Mouse (Mus musculus) embryonic facial prominence, embryonic 11.5 days (tissue): ENCODE data around the gene Ndufaf2. TPM values are rescaled to one million over a fixed set of nuclear protein-coding genes. Genes with fewer than 3 reads are reported as not detected.

Source experiments
- ATAC-seq: fragments of 200-750 bp; cut with Nextera tagmentation; replicated peaks from 2 replicates; pipeline ENCODE4 v1.8.0; 2017; ENCODE audit warnings: low read depth; ENCODE audit not compliant: insufficient number of reproducible peaks, low FRiP score, low TSS enrichment
- DNase-seq: peaks from one replicate; pipeline ENCODE4 v3.0.0-alpha.2; 2015; ENCODE audit warnings: low spot score
- H3K27ac ChIP-seq: fragments of 300-500 bp; sonication (generic); replicated peaks from 2 replicates; pipeline ENCODE4 v1.5.1; 2014; ENCODE audit warnings: mild to moderate bottlenecking, low read depth, low read length, control low read depth
- H3K27me3 ChIP-seq: fragments of 300-500 bp; sonication (generic); 2 replicates; pipeline ENCODE4 v1.6.1; 2014; ENCODE audit warnings: mild to moderate bottlenecking, low read length, moderate library complexity, mixed read lengths; ENCODE audit not compliant: control insufficient read depth, insufficient read depth
- H3K36me3 ChIP-seq: fragments of 300-500 bp; sonication (generic); replicated peaks from 2 replicates; pipeline ENCODE4 v1.6.1; 2014; ENCODE audit warnings: low read depth, mild to moderate bottlenecking, low read length, moderate library complexity, mixed read lengths; ENCODE audit not compliant: control insufficient read depth, insufficient read depth
- H3K4me1 ChIP-seq: fragments of 300-500 bp; sonication (generic); 2 replicates; pipeline ENCODE4 v1.6.1; 2014; ENCODE audit warnings: low read length, mixed read lengths; ENCODE audit not compliant: control insufficient read depth, insufficient read depth
- H3K4me2 ChIP-seq: fragments of 300-500 bp; sonication (generic); 2 replicates; pipeline ENCODE4 v1.6.1; 2014; ENCODE audit warnings: low read depth, mild to moderate bottlenecking, control low read depth, low read length, moderate library complexity
- H3K4me3 ChIP-seq: fragments of 300-500 bp; sonication (generic); 2 replicates; pipeline ENCODE4 v1.5.1; 2014; ENCODE audit warnings: low read depth, low read length, control low read depth
- H3K9ac ChIP-seq: fragments of 300-500 bp; sonication (generic); replicated peaks from 2 replicates; pipeline ENCODE4 v1.6.1; 2014; ENCODE audit warnings: mild to moderate bottlenecking, control low read depth, low read length
- H3K9me3 ChIP-seq: fragments of 300-500 bp; sonication (generic); replicated peaks from 2 replicates; pipeline ENCODE4 v1.6.1; 2016; ENCODE audit warnings: mild to moderate bottlenecking, low read length, inconsistent platforms, mixed read lengths; ENCODE audit not compliant: control insufficient read depth
- WGBS: fragments of 180-500 bp; shearing (Covaris S2); extraction: QIAGEN DNeasy Blood & Tissue Kit; methylation state at CpG from one replicate; pipeline ENCODE4 v1.1.7; 2014; 5-methylcytosine and 5-hydroxymethylcytosine counted together
- polyA plus RNA-seq: library from polyadenylated mRNA; unstranded; fragments of >200 nt; fragmentation: Nextera tagmentation; extraction: Ambion mirVana; gene quantifications from 2 replicates; pipeline ENCODE4 v1.2.1, GENCODE M21; 2014

The Ndufaf2 gene
- polyA plus RNA-seq, 1 experiment from 2014 or later: 112 TPM

GRCm38 (mm10) chr13:108095617-108096016, 62.8 kb downstream of the Ndufaf2 start:
- DNase-seq (no peak), ATAC-seq (no peak)
- Histone ChIP-seq H3K27me3 (no peaks in the 10 kb centered on the region), H3K4me2 (no peak overlapping the region), H3K9ac (no peak overlapping the region), H3K4me3 (no peak overlapping the region), H3K27ac (no peak overlapping the region), H3K4me1 (no peaks in the 10 kb centered on the region), H3K36me3 (no peaks in the 10 kb centered on the region), H3K9me3 (no peaks in the 10 kb centered on the region)
- WGBS: 78% methylated on average over 7 of the region's 7 CpGs

GRCm38 (mm10) chr13:108094681-108095080, 63.7 kb downstream of the Ndufaf2 start:
- H3K4me1 ChIP-seq: no peaks in the 10 kb centered on the region
- H3K27me3 ChIP-seq: no peaks in the 10 kb centered on the region
- H3K9me3 ChIP-seq: no peaks in the 10 kb centered on the region
- WGBS: 87% methylated on average over 5 of the region's 5 CpGs
- no peak for ATAC-seq
- no peak overlapping the region for H3K4me3 ChIP-seq
- no peak for DNase-seq
- H3K9ac ChIP-seq: no peak overlapping the region
- H3K27ac ChIP-seq: no peak overlapping the region
- H3K4me2 ChIP-seq: no peak overlapping the region
- H3K36me3 ChIP-seq: no peaks in the 10 kb centered on the region

GRCm38 (mm10) chr13:108092290-108092689, 66.1 kb downstream of the Ndufaf2 start:
- no peak overlapping the region for H3K27ac ChIP-seq
- H3K4me1 ChIP-seq: no peaks in the 10 kb centered on the region
- no peak overlapping the region for H3K4me3 ChIP-seq
- ATAC-seq (no peak), DNase-seq (no peak)
- no peaks in the 10 kb centered on the region for H3K36me3 ChIP-seq
- 90% methylated on average over 7 of the region's 7 CpGs for WGBS
- H3K27me3 ChIP-seq: no peaks in the 10 kb centered on the region
- no peak overlapping the region for H3K9ac ChIP-seq
- no peaks in the 10 kb centered on the region for H3K9me3 ChIP-seq
- no peak overlapping the region for H3K4me2 ChIP-seq

GRCm38 (mm10) chr13:108086724-108087123, 71.7 kb downstream of the Ndufaf2 start:
- Histone ChIP-seq H3K4me3 (no peak overlapping the region), H3K4me2 (no peak overlapping the region), H3K9me3 (no peaks in the 10 kb centered on the region), H3K27ac (no peak overlapping the region), H3K9ac (no peak overlapping the region), H3K4me1 (no peaks in the 10 kb centered on the region), H3K36me3 (no peaks in the 10 kb centered on the region), H3K27me3 (no peaks in the 10 kb centered on the region)
- WGBS: 69% methylated on average over 4 of the region's 4 CpGs
- DNase-seq: no peak
- no peak for ATAC-seq

- H3K9me3 ChIP-seq: no peaks in the 10 kb centered on the region
- no peak for ATAC-seq
- no peaks in the 10 kb centered on the region for H3K4me1 ChIP-seq
- H3K27ac ChIP-seq: no peak overlapping the region
- no peak overlapping the region for H3K4me3 ChIP-seq
- WGBS: 89% methylated on average over 5 of the region's 5 CpGs
- no peak overlapping the region for H3K4me2 ChIP-seq
- H3K36me3 ChIP-seq: no peaks in the 10 kb centered on the region
- H3K27me3 ChIP-seq: no peaks in the 10 kb centered on the region
- H3K9ac ChIP-seq: no peak overlapping the region
- DNase-seq: no peak
Observed at GRCm38 (mm10) chr13:108086036-108086435, 72.4 kb downstream of the Ndufaf2 start.

- WGBS: 94% methylated on average over 4 of the region's 4 CpGs
- ATAC-seq: no peak
Observed at GRCm38 (mm10) chr13:108084086-108084485, 74.3 kb downstream of the Ndufaf2 start.

GRCm38 (mm10) chr13:108077901-108078300, 80.5 kb downstream of the Ndufaf2 start:
- DNase-seq (no peak), ATAC-seq (no peak)
- Histone ChIP-seq H3K36me3 (no peaks in the 10 kb centered on the region), H3K4me2 (no peak overlapping the region), H3K27ac (no peak overlapping the region), H3K27me3 (no peaks in the 10 kb centered on the region), H3K4me1 (no peaks in the 10 kb centered on the region), H3K9ac (no peak overlapping the region), H3K4me3 (no peak overlapping the region), H3K9me3 (no peaks in the 10 kb centered on the region)
- WGBS: 85% methylated on average over 4 of the region's 4 CpGs

More at GRCm38 (mm10) chr13:108084086-108084485, 74.3 kb downstream of the Ndufaf2 start:
- H3K4me3 ChIP-seq: no peak overlapping the region
- H3K27me3 ChIP-seq: no peaks in the 10 kb centered on the region
- no peaks in the 10 kb centered on the region for H3K9me3 ChIP-seq
- H3K27ac ChIP-seq: no peak overlapping the region
- H3K9ac ChIP-seq: no peak overlapping the region
- no peaks in the 10 kb centered on the region for H3K36me3 ChIP-seq
- H3K4me1 ChIP-seq: no peaks in the 10 kb centered on the region
- H3K4me2 ChIP-seq: no peak overlapping the region
- DNase-seq: no peak

GRCm38 (mm10) chr13:108077476-108077875, 80.9 kb downstream of the Ndufaf2 start:
- Histone ChIP-seq H3K36me3 (no peaks in the 10 kb centered on the region), H3K4me3 (no peak overlapping the region), H3K27ac (no peak overlapping the region), H3K9ac (no peak overlapping the region), H3K4me2 (no peak overlapping the region), H3K9me3 (no peaks in the 10 kb centered on the region), H3K4me1 (no peaks in the 10 kb centered on the region), H3K27me3 (no peaks in the 10 kb centered on the region)
- WGBS: 86% methylated on average over 6 of the region's 6 CpGs
- no peak for DNase-seq
- ATAC-seq: no peak
